Mouse (Mus musculus): ENCODE data around the gene Ank3.

Ank3 gene

GRCm38 (mm10) chr10:69535123-69535930 lies 136.8 kb downstream of the Ank3 start:
- DNase-seq (ENCODE audit: extremely low spot score, low spot score), result peak; percentile 46

- no peak for DNase-seq (ENCODE audit: extremely low spot score, low spot score)
These were observed 137.3 kb downstream of the Ank3 start for GRCm38 (mm10) chr10:69535931-69536200.

- no peak for DNase-seq (ENCODE audit: extremely low spot score, low spot score)
These were observed 138.0 kb downstream of the Ank3 start for GRCm38 (mm10) chr10:69536372-69537075.

- no peak for DNase-seq (ENCODE audit: extremely low spot score, low spot score)
These were observed 139.7 kb downstream of the Ank3 start for GRCm38 (mm10) chr10:69538236-69538635.

- DNase-seq (ENCODE audit: extremely low spot score, low spot score), result no peak
These were observed 143.9 kb downstream of the Ank3 start for GRCm38 (mm10) chr10:69542439-69542838.

GRCm38 (mm10) chr10:69543876-69544620 lies 145.5 kb downstream of the Ank3 start:
- no peak for DNase-seq (ENCODE audit: extremely low spot score, low spot score)

GRCm38 (mm10) chr10:69544653-69545052 lies 146.1 kb downstream of the Ank3 start:
- no peak for DNase-seq (ENCODE audit: extremely low spot score, low spot score)

GRCm38 (mm10) chr10:69545936-69546335 lies 147.4 kb downstream of the Ank3 start:
- no peak for DNase-seq (ENCODE audit: extremely low spot score, low spot score)

- DNase-seq (ENCODE audit: extremely low spot score, low spot score), result no peak
These were observed 148.1 kb downstream of the Ank3 start for GRCm38 (mm10) chr10:69546643-69547042.

- no peak for DNase-seq (ENCODE audit: extremely low spot score, low spot score)
These were observed 150.2 kb downstream of the Ank3 start for GRCm38 (mm10) chr10:69548771-69549170.

GRCm38 (mm10) chr10:69549221-69549620 lies 150.6 kb downstream of the Ank3 start:
- DNase-seq (ENCODE audit: extremely low spot score, low spot score), result no peak

- DNase-seq (ENCODE audit: extremely low spot score, low spot score), result no peak
These were observed 152.3 kb downstream of the Ank3 start for GRCm38 (mm10) chr10:69550824-69551223.

- no peak for DNase-seq (ENCODE audit: extremely low spot score, low spot score)
These were observed 154.5 kb downstream of the Ank3 start for GRCm38 (mm10) chr10:69553091-69553490.

GRCm38 (mm10) chr10:69555592-69555991 lies 157.0 kb downstream of the Ank3 start:
- no peak for DNase-seq (ENCODE audit: extremely low spot score, low spot score)

- DNase-seq (ENCODE audit: extremely low spot score, low spot score), result peak; percentile 48
These were observed 157.7 kb downstream of the Ank3 start for GRCm38 (mm10) chr10:69556278-69556677.

- no peak for DNase-seq (ENCODE audit: extremely low spot score, low spot score)
These were observed 161.7 kb downstream of the Ank3 start for GRCm38 (mm10) chr10:69560237-69560636.

- no peak for DNase-seq (ENCODE audit: extremely low spot score, low spot score)
These were observed 164.4 kb downstream of the Ank3 start for GRCm38 (mm10) chr10:69562931-69563330.

- no peak for DNase-seq (ENCODE audit: extremely low spot score, low spot score)
These were observed 166.5 kb downstream of the Ank3 start for GRCm38 (mm10) chr10:69565052-69565451.

- no peak for DNase-seq (ENCODE audit: extremely low spot score, low spot score)
These were observed 170.4 kb downstream of the Ank3 start for GRCm38 (mm10) chr10:69568976-69569375.

- DNase-seq (ENCODE audit: extremely low spot score, low spot score), result no peak
These were observed 171.2 kb downstream of the Ank3 start for GRCm38 (mm10) chr10:69569740-69570139.

GRCm38 (mm10) chr10:69570466-69571288 lies 172.1 kb downstream of the Ank3 start:
- DNase-seq (ENCODE audit: extremely low spot score, low spot score), result no peak

Measured in neural tube, embryonic 10.5 days (tissue).